Mouse (Mus musculus): ENCODE results near the gene Pgap3.
"Not testable (repeated sequence)": the region's sequence is repeated elsewhere in the genome, so short reads cannot be mapped to it uniquely, and the experiment has no call there.

Pgap3 gene

DNA sequence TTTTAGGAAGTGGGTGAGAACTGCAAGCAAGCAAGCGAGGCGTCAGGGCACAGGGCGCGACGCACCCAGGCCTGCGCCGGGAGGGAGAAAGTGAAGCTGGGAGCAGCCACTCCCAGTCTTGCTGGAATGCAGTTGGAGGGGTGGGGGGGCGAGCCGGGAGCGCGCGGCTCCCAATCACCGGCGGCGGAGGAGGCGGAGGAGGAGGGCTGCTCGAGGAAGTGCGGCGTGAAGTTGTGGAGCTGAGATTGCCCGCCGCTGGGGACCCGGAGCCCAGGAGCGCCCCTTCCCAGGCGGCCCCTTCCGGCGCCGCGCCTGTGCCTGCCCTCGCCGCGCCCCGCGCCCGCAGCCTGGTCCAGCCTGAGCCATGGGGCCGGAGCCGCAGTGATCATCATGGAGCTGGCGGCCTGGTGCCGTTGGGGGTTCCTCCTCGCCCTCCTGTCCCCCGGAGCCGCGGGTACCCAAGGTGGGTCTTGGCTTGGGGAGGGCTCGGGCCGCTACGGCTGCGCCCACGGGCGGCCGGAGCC is 12.0 kb upstream of the Pgap3 start, which contains the start of gene Erbb2:
Gene Erbb2, plus strand, starts transcription at position 198 of the 524 bp plus-strand sequence.
- DNase-seq (ENCODE audit: low spot score): peak; percentile 91

DNA sequence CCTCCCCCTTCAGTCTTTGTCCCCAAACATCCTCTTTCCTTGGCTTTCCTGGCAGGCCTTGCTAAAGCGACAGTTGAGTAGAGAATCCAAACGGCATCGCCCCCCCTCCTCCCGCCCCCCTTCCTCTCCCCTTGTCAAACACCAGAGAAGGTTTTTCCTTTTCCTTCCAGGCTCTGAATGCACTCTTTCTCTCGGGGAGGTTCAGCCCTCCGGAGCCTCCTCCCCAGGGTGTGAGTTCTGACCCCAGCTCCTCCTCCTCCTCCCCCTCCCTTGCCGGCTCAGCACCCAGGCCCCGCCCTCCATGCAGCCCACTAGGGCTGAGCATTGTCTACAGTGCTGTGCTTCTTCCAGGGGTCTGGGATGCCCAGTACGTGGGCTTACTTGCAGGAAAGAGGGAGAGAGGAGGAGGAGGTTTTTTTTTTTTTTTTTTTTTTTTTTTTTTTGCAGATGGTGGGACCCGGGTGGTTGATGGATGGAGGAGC is 9.1 kb upstream of the Pgap3 start:
- DNase-seq (ENCODE audit: low spot score): peak; percentile 72

DNA sequence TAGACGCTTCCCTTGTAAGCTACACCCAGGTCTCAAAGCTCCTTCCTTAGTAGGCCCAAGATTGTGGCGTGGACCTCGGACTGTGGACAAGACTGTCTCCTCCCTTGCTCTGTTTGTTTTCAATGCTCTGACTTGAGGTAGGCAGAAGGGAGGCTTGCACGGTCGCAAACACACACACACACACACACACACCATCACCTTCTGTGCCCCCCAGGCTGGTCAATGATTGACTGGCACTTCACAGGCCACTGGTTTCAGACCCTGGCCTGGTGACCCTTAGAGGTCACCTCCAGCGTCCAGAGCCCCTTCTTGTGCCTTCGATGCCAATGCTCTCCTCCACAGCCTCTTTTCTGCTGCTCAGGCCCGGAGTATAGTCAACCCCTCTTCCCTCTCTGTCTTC is 8.6 kb upstream of the Pgap3 start:
- DNase-seq (ENCODE audit: low spot score): peak; percentile 83

DNA sequence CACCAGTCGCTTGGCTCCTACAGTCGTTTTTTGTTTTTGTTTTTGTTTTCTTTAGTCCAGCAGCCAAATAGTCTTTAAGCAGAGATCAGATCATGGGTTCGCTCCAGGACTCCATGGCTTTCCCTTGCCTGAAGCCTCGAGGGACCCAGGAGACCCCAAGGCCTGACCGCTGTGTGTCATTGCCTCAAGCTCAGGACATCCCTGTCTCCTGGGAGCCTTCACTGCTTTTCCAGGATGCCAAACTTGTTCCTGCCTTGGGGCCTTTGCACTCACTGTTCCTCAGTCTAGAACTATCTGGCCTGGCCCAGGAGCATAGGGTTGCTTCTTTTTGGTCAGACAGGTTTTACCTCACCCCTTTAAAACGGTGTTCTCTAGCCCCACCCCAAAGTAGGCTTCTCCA is 6.3 kb upstream of the Pgap3 start:
- DNase-seq (ENCODE audit: low spot score): no peak

DNA sequence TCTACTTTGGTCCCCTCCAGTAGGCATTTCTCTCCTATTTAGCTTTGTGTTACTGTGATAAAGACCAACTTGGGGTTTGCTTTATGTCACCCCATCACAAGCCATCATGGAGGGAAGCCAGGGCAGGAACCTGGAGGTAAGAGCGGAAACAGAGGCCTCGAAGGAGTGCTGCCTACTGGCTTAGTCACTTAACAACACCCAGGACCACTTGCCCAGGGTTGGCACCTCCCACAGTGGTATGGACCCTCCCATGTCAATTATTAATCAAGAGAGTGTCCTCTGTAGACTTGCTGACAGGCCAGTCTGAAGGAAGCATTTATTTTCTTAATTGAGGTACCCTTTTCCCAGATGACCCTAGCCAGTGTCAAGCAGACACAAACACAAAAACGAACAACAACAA is 526 bp upstream of the Pgap3 start:
- DNase-seq (ENCODE audit: low spot score): peak; percentile 75

DNA sequence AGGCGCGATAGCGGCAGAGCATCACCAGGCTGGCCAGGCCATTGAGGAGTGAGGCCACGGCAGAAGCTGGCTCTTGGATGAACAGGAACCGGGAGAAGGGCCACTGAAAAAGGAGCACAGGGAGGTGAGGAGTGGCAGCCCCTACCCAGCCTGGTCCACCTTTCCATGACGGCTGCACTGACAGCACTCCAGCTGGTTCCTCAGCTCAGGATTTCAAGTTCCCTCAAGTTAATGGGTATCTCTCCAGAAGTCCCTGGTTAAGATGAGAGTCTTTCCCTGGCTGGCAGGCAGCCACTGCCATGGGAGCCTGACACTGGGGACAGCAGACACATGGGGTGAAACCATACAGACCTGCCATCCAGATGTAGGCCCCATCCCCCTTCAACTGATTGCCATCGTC is 2.3 kb downstream of the Pgap3 start:
- DNase-seq (ENCODE audit: low spot score): no peak

DNA sequence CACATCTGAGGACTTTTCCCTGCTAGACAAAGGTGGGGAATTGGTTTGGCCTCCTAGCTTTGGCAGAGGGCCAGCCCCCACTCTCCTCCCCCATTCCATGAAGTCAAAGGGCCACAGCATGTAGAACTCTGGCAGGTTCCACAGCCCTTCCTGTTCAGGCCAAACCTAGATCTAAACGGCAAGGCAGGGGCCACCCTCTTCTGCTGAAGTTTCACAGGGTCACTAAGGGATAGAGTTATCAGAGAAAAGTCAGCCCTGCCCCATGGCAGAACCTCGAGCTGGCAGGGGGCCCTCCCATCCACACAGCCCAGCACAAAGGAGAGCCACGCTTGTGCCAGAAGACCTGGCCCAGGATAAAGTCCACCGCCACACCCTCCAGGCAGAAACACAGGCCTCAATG is 5.2 kb downstream of the Pgap3 start:
- DNase-seq (ENCODE audit: low spot score): no peak

DNA sequence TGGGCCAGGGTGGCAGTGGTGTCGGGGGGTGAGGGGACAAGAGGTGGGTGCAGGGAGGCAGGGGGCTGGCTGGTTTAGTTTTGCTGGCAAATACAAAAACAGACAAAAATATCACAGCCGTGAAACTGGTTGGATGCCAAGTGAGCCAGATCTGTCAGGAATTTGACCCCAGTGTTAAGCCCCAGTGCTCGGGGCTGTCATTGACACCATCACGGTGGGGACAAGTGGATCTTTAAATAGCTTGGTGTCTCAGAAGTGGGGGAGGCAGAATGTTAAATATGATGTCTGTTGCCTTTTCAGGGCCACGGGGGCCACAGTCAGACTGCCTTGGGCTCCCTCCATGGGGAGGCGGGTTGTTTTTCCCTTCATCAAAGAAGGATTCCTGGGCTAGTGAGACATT is 6.0 kb downstream of the Pgap3 start:
- no peak for DNase-seq (ENCODE audit: low spot score)

DNA sequence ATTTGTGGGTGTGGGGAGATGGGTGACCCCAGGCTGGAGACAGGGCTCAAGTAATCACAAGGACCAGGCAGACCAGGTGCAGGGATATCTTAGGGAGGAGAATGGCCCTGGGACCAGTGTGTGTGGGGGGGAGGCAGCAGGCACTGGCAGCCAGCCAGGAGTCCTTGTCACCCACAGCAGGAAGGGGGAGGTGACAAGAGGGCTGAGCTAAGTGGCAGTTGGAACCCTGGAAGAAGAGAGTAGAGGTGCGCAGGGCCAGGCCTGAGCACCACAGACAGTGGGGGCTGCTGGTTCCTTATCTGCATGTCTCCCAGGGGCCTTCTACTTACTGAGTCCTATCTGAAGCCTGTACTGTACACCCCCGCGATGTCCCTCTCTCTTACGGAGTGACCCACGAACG is 7.0 kb downstream of the Pgap3 start:
- DNase-seq (ENCODE audit: low spot score): no peak

DNA sequence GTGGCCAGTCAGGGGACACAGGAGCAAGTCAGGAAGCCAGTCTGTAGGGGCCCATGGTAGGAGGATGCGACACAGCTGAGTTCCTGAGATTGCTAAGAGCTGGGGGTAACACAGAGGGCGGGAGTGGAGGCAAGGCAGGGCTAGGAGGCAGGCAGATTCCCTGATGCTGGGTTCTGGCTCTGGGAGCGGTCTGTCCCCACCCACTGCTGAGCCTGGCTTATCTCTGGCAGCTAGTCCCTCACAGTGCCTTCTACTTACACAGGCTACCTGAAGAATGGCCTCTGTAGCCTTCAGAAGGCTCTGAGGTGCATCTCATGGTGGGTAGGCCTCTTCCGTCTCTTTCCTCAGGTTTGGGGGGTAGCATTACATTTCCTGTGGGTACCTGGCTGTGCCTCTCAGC is 7.6 kb downstream of the Pgap3 start:
- no peak for DNase-seq (ENCODE audit: low spot score)

DNA sequence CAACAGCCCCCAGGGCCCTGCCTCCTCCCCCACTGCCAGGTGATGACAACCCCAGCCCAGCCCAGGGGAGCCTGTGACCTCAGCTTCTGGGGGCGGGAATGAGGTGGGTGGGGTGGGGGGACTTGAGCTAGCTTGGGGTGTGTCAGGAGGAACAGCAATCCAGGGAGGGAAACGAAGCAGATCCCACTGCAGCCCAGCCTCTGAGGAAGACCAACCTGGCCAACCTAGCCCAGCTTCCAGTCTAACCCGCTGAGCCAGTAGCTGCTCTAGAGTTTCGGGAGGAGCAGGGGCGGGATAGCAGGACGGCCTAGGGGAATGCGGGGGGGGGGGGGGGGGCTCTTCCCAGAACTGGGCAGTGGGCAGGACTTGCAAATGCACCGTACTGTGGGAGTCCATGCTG is 8.3 kb downstream of the Pgap3 start:
- no peak for DNase-seq (ENCODE audit: low spot score)

DNA sequence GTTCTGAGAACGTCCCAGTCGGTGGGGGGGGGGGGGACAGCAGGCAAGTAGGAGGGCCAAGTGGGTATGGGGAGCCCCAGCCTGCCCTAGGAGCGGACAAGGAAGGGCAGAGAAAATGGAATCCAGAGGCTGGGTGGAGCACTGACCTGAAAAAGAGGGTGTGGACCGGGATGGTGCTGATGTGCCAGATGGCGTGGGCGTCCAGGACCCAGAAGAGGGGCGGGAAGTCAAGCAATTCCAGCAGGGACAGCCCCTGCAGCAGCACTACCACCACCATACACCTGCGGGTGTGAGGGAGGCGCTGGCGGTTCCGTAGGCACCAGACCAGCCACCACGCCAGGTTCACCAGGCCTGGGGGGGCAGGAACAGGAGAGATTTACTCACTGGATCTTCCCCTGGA is 10.1 kb downstream of the Pgap3 start:
- DNase-seq (ENCODE audit: low spot score): no peak

DNA sequence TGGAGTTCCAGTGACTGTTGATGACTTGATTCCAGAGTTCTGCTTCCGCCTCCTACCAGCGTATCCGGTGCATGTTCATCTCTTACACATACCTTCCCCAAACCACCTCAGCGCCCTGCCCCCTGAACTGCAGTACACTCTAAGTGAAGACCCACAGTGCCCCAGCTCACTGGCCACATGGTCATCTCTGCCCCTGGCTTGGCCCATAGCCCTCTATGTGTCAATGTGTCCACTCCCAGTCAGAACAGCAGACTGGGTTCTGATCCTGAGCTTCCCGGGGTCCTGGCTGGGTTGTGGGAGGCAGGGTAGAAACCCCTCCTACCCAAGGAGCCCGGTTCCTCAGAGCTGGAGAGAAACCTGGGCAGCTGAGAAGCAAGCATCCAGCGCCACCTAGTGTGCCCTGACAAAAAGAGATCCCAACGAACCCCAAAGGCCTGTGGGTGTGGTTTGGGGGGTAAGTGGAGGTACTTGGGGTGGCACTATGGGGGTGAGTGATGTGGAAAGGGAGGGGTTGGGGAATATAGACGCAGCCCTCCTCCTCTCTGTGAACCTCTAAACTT is 11.0 kb downstream of the Pgap3 start:
- DNase-seq (ENCODE audit: low spot score): no peak

DNA sequence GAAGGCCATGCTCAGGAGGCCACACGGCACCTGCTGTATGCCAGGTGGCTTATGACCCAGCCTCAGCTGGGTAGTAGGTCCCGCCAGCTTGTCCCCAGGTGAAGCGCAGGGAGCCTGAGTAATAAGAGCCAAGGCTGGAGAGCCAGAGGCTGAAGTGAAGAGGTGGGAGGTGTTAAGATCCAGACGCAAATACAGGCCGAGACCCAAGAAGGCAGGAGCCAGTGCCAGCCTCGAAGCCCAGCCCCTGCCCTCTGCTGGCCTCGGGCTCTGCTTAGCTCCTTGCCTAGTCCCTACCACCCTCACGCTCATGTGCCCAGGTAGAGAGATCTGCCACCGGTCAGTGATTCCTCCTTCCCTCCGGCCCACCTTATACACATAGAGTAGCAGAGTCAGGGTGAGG is 12.0 kb downstream of the Pgap3 start:
- no peak for DNase-seq (ENCODE audit: low spot score)

DNA sequence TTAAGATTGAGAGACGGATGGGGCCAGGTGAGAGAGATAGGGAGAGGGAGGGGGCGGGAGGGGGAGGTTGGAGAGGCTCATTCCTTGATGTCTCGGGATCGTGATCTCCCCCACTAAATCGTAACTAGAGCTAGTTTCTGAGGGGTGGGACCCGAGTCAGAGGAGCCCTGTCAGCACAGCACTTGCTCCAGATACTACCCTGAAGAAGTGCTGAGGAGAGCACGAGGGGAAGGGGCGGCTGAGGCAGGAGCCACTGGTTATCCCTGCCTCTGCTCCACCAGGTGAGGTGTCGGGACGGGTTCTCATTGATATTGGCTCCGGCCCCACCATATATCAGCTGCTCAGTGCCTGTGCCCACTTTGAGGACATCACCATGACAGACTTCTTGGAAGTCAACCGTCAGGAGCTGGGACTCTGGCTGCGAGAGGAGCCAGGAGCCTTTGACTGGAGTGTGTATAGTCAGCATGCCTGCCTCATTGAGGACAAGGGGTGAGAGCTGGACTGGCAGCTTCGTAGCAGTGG is 13.2 kb downstream of the Pgap3 start:
- DNase-seq (ENCODE audit: low spot score): no peak

DNA sequence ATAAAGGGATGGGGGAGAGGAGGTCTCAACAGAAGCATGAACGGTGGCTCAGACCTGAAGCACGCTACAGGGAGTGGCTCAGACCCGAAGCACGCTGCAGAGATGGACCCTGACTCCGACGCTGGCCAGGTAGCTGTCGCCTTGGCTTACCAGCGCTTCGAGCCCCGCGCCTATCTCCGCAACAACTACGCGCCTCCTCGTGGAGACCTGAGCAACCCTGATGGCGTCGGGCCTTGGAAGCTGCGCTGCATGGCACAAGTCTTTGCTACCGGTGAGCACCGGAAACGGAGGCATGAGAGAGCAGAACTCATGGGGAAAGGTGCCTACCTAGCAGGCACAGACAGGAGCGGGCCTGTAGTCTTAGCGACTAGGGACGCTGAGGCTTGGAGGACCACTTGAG is 13.7 kb downstream of the Pgap3 start:
- no peak for DNase-seq (ENCODE audit: low spot score)

DNA sequence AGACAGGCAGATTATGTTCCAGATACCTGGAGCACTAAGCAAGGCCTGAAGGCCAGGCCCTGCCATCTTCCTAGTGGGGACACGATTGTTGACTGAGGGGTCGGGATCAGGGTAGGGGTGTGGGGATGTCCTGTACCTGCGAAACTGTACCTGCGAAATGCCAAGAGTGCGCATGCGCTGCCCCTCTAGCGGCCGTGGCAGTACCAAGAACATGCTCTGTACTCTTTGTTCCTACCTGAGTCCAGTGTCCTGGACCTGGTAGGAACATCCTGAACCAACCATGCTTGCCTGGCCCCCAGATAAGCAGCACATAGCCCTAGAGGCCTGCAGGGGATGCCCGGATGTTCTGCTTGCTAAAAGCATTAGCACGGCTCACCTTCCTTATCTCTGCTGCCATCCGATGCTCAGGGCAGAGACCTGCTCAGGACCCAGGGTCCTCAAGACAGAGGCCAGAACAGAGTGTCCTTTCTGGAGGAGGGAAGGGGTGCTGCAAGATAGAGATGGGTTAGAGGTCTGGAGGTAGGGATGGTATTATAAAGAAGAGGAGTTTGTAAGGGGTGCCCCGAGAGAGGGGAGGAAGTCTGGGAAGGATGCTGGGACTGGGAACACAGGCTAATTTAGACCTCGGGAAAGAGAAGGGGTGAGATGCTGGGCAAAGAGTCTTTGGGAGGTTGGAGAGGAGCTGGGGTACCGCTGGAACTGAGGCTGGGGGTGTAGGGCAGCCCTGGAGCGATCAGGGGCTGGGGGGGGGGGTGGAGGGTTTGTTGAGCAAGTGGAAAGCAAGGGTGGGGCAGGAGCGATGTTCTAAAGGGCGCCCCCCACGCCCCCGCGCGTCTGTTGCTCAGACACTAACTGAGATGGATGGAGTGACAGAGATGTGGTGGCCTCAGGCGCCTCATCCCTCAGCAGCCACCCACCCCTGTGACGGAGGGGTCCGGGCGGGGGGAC is 14.4 kb downstream of the Pgap3 start, which contains the start of gene Pnmt:
Gene Pnmt, plus strand, starts transcription at position 813 of the 948 bp plus-strand sequence.
- no peak for DNase-seq (ENCODE audit: low spot score)

DNA sequence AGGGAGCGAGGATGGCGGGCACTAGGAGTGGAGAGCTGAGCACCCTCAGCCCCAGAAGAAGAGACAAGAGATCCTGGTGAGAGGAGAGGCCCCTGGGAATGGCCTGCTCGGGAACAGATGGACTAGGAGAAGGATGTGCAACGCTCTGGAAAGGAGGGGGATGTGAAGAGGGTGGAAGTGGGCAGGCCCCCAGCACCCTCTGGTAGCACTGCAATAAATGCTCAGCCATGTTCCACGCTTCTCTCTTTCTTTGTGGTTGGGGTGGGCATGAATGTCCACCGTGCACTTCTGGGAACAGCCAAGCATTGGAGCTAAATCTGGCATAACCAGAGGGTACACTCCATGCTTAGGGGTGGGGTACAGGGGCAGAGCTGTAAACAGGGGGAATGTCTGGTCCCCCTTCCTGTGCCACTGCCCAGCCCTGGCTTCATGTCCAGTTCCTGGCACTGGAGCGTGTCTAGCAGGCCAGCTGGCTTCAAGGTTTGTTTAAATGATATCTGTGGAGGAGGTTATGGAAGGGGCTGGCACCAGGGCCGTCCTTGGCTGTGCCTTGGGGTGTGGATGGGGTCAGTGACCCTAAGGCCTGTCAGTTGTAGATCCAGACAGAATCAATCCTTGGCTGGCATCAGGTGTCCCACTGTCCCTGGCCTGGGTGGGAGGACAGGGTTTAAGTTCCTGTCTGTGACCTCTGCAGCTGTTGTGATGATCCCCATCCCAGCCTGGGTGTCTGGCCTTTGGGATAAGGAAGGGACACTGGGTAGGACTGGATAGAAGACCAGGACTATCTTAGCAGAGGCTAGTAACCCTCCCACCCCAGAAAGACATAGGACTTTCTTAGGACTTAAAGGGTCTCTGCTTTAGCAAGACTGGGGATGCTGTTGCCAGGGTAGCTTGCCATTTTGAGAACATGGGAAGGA is 15.3 kb downstream of the Pgap3 start:
- no peak for DNase-seq (ENCODE audit: low spot score)

DNA sequence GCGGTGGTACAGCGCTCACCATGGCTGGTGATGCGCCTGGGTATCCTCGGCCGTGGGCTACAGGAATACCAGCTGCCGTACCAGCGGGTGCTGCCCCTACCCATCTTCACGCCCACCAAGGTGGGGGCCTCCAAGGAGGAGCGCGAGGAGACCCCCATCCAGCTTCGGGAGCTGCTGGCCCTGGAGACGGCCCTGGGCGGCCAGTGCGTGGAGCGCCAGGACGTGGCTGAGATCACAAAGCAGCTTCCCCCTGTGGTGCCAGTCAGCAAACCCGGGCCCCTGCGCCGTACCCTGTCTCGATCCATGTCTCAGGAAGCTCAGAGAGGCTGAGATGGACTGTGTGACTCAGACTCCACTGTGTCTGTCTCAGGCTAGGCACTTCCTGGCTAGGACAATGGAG is 16.1 kb downstream of the Pgap3 start:
- DNase-seq (ENCODE audit: low spot score): no peak

DNA sequence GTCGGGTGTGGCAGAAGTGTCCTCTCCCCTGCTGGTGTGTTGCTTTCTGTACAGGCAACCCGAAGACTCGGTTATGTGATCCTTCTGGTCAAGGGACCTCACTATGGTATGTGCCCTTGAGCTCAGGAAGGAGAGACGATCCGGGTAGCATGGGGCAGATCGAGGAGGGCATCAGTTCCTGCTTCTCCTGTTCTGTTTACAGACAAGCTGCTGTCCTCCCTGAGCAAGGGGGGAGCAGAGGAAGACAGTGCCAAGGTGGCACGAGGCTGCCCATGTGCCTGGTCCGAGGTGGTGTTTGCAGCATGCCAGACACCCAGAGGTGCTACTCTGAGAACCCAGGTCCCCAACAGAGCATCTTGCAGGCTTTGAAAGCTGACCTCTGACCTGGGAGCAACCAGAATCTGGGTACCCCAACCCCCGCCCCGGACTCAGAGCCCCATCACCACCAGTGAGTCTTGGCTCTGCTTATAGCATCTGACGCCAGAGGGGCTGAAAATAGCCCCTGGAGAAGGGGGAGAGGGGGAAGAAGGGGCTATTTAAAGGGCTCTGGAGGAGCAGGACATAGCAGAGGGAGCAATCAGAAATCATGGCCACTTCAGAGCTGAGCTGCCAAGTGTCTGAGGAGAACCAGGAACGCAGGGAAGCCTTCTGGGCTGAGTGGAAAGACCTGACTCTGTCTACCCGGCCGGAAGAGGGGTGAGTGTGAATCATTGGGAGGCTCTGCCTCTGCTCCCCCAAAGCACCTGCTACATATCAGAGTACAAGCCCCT is 16.8 kb downstream of the Pgap3 start, which contains the start of gene Tcap:
Gene Tcap, plus strand, starts transcription at position 551 of the 770 bp plus-strand sequence.
- no peak for DNase-seq (ENCODE audit: low spot score)

DNA sequence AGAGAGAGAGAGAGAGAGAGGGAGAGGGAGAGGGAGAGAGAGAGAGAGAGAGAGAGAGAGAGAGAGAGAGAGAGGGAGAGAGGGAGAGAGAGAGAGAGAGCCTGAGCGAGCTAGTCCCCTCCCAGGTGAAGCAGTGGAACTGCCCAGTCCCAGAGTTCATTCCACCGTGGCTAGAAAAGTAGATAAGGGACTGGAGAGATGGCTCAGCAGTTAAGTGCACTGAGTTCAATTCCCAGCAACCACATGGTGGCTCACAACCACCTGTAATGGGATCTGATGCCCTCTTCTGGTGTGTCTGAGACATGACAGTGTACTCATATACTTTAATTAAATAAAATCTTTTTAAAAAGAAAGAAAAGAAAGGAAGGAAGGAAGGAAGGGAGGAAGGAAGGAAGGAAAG is 17.9 kb downstream of the Pgap3 start:
- DNase-seq (ENCODE audit: low spot score): not testable (repeated sequence)
